Mouse (Mus musculus): Measurements from ENCODE around the gene Terb1. TPM values are rescaled to one million over a fixed set of nuclear protein-coding genes. Genes with fewer than 3 reads are reported as not detected.

Gene Terb1
- polyA plus RNA-seq, 1 experiment, result not detected

DNA sequence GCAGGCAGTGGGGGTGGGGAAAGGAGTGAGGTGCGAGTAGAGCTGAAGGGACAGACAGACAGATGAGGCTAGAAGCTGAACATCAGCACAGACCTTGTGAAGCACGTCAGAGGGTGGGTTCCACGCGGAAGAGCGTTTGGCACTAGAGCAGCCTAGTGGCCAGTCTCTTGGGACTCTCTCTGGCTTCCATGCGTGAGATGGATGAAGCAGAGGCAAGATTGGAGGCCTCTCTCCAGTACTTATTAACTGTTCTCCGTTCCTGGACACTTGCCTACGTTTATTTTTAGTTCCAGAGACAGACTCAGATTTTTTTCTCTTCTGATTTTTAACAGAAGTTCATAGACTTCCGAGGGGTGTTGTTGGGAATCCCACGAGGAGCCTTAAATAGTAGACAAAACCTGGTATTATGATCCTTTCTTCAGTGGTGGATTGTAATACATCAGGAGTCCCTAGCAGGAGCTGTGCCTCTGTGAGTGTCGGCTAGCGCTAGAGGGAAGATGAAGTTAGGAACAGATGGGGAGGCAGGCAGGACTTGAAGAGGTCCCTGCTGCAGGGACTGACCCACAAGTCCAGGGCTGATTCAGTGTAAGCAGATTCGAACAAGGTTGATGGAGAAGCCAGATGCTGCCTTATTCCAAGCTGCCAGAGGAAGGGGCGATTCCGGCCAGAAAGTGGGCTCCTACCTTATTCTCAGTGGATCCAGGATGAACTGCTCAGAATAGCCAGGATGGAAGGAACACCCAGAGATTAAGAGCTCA, 104.1 kb downstream of the Terb1 start:
- 0 out of 2 replicates have a peak, but pooled peaks cover 10% of the 10 kb centered on the region for H3K9me3 ChIP-seq
- TF ChIP-seq FLI1 (IDR thresholded peaks at IDR 0.05; ENCODE audit: low read length) (no peak), GATA1 (IDR thresholded peaks at IDR 0.05; ENCODE audit: borderline replicate concordance, low read length) (no peak)
- H3K4me1 ChIP-seq, result peaks cover 5% of the 10 kb centered on the region
- no peak overlapping the region for H3K4me3 ChIP-seq (replicated peaks)
- no peaks in the 10 kb centered on the region for H3K36me3 ChIP-seq (replicated peaks; ENCODE audit: low read length)
- peaks cover 36% of the 10 kb centered on the region for H3K27me3 ChIP-seq (replicated peaks)

DNA sequence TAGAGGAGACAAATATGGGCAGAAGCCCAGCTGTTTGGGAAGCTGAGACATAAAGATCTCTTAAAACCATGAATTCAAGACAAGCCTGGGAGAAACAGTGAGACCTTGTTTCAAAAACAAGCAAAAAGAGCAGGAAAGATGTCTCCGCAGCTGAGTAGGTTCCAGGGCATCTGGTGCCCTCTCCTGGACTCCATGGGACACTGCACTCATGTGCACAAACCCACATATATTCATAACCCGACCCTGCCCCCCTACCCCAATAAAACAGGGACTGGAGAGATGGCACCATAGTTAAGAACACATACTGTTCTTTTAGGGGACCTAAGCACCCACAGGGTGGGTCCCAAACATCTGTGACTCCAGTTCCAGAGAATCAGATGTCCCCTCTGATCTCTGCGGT, 106.1 kb downstream of the Terb1 start:
- no peak for TF ChIP-seq GATA1 (IDR thresholded peaks at IDR 0.05; ENCODE audit: borderline replicate concordance, low read length)
- no peak for TF ChIP-seq FLI1 (IDR thresholded peaks at IDR 0.05; ENCODE audit: low read length)
- no peaks in the 10 kb centered on the region for H3K36me3 ChIP-seq (replicated peaks; ENCODE audit: low read length)
- peaks cover 1% of the 10 kb centered on the region for H3K4me1 ChIP-seq
- H3K9me3 ChIP-seq, result peaks cover 6% of the 10 kb centered on the region
- peaks cover 25% of the 10 kb centered on the region for H3K27me3 ChIP-seq (replicated peaks)
- no peak overlapping the region for H3K4me3 ChIP-seq (replicated peaks)

Other genes with a start within 250 kb of the Terb1 start
- not detected in 2 replicates for gene Cmtm2a, start 216.7 kb downstream of the Terb1 start, polyA plus RNA-seq (2012; ENCODE audit: insufficient read depth, low replicate concordance)
- gene Gm45711, start 199.8 kb downstream of the Terb1 start, polyA plus RNA-seq (2012; ENCODE audit: insufficient read depth, low replicate concordance), result not detected in 2 replicates
- not detected in 2 replicates for gene Cmtm1, start 199.8 kb downstream of the Terb1 start, polyA plus RNA-seq (2012; ENCODE audit: insufficient read depth, low replicate concordance)
- not detected in 2 replicates for gene Gm11020, start 188.3 kb downstream of the Terb1 start, polyA plus RNA-seq (2012; ENCODE audit: insufficient read depth, low replicate concordance)
- gene Cmtm2b, start 187.7 kb downstream of the Terb1 start, polyA plus RNA-seq (2012; ENCODE audit: insufficient read depth, low replicate concordance), result not detected in 2 replicates
- gene Cmtm3, start 170.5 kb downstream of the Terb1 start, polyA plus RNA-seq (2012; ENCODE audit: insufficient read depth, low replicate concordance), result 64.5 and 65.4 TPM in 2 replicates
- 0.69 and 1.2 TPM in 2 replicates for gene Cmtm4, start 114.1 kb downstream of the Terb1 start, polyA plus RNA-seq (2012; ENCODE audit: insufficient read depth, low replicate concordance)
- 5.1 and 12.1 TPM in 2 replicates for gene Dync1li2, start 66.9 kb downstream of the Terb1 start, polyA plus RNA-seq (2012; ENCODE audit: insufficient read depth, low replicate concordance)
- 1.5 TPM in 1 of 2 replicates, not detected in the other for gene Nae1, start 24.7 kb upstream of the Terb1 start, polyA plus RNA-seq (2012; ENCODE audit: insufficient read depth, low replicate concordance)
- 1.1 and 8.2 TPM in 2 replicates for gene Car7, start 24.8 kb upstream of the Terb1 start, polyA plus RNA-seq (2012; ENCODE audit: insufficient read depth, low replicate concordance)
- gene Pdp2, start 81.5 kb upstream of the Terb1 start, polyA plus RNA-seq (2012; ENCODE audit: insufficient read depth, low replicate concordance), result 1.3 TPM in 1 of 2 replicates, not detected in the other
- not detected in 2 replicates for gene Cdh16, start 114.5 kb upstream of the Terb1 start, polyA plus RNA-seq (2012; ENCODE audit: insufficient read depth, low replicate concordance)
- 2.2 TPM in 1 of 2 replicates, not detected in the other for gene Rrad, start 121.4 kb upstream of the Terb1 start, polyA plus RNA-seq (2012; ENCODE audit: insufficient read depth, low replicate concordance)
- gene Ciao2b, start 132.1 kb upstream of the Terb1 start, polyA plus RNA-seq (2012; ENCODE audit: insufficient read depth, low replicate concordance), result 39.8 and 119 TPM in 2 replicates
- gene Ces2a, start 224.1 kb upstream of the Terb1 start, polyA plus RNA-seq (2012; ENCODE audit: insufficient read depth, low replicate concordance), result not detected in 2 replicates

Data from megakaryocyte, embryonic 14.5 days (primary cell).